Mouse (Mus musculus) heart, embryonic 10.5 days (tissue): ENCODE measurements around the gene Gm10491. TPM values are rescaled to one million over a fixed set of nuclear protein-coding genes. Genes with fewer than 3 reads are reported as not detected.

Source experiments
- DNase-seq: peaks from one replicate; pipeline ENCODE4 v3.0.0-alpha.2; 2017; ENCODE audit warnings: low spot score
- H3K27ac ChIP-seq: fragments of 300-500 bp; sonication (generic); 2 replicates; pipeline ENCODE4 v1.5.1; 2016; ENCODE audit warnings: mild to moderate bottlenecking
- H3K27me3 ChIP-seq: fragments of 300-500 bp; sonication (generic); 2 replicates; pipeline ENCODE4 v1.6.1; 2016; ENCODE audit warnings: mild to moderate bottlenecking; ENCODE audit not compliant: poor library complexity, insufficient read depth, severe bottlenecking
- H3K36me3 ChIP-seq: fragments of 300-500 bp; sonication (generic); 2 replicates; pipeline ENCODE4 v1.6.1; 2016; ENCODE audit warnings: mild to moderate bottlenecking, moderate library complexity
- H3K4me1 ChIP-seq: fragments of 300-500 bp; sonication (generic); 2 replicates; pipeline ENCODE4 v1.6.1; 2016; ENCODE audit warnings: mild to moderate bottlenecking
- H3K4me3 ChIP-seq: fragments of 300-500 bp; sonication (generic); 2 replicates; pipeline ENCODE4 v1.5.1; 2016; ENCODE audit warnings: mild to moderate bottlenecking, moderate library complexity
- H3K9me3 ChIP-seq: fragments of 300-500 bp; sonication (generic); 2 replicates; pipeline ENCODE4 v1.6.1; 2016; ENCODE audit warnings: mild to moderate bottlenecking, moderate library complexity
- whole genome bisulfite sequencing: fragments of 180-500 bp; shearing (Covaris S2); methylation state at CpG from one replicate; pipeline ENCODE4 v1.1.7; 2016; 5-methylcytosine and 5-hydroxymethylcytosine counted together
- polyA plus RNA-seq: library from polyadenylated mRNA; unstranded; fragments of >200 nt; fragmentation: Nextera tagmentation; extraction: Ambion mirVana; gene quantifications from 2 replicates; pipeline ENCODE4 v1.2.1, GENCODE M21; 2016

Gene Gm10491
- polyA plus RNA-seq = not detected in 2 replicates

GRCm38 (mm10) chrX:7907735-7908134, at the start of gene Gm10491:
Gm10491 (minus strand) TSS chrX:7907835.
- 87% methylated on average over 5 of the region's 5 CpGs for WGBS
- peaks cover 15% of the 10 kb centered on the region; the same call in 1 of the 2 replicates for H3K36me3 ChIP-seq
- no peak for DNase-seq
- H3K27ac ChIP-seq = no peak within 1 kb of the TSS
- no peaks in the 10 kb centered on the region for H3K27me3 ChIP-seq
- no peaks in the 10 kb centered on the region for H3K4me1 ChIP-seq
- no peaks in the 10 kb centered on the region for H3K9me3 ChIP-seq
- H3K4me3 ChIP-seq = no peak within 1 kb of the TSS

- 90% methylated on average over 7 of the region's 7 CpGs for WGBS
- H3K9me3 ChIP-seq = no peaks in the 10 kb centered on the region
- no peak overlapping the region for H3K27ac ChIP-seq
- DNase-seq = no peak
- H3K4me1 ChIP-seq = no peaks in the 10 kb centered on the region
- H3K27me3 ChIP-seq = no peaks in the 10 kb centered on the region
- no peak overlapping the region for H3K4me3 ChIP-seq
- H3K36me3 ChIP-seq = no peaks in the 10 kb centered on the region
Observed at GRCm38 (mm10) chrX:7950091-7950490, 42.5 kb upstream of the Gm10491 start.

GRCm38 (mm10) chrX:7947900-7948492, 40.4 kb upstream of the Gm10491 start:
- H3K27ac ChIP-seq = peak overlapping the region; percentile 86

DNA sequence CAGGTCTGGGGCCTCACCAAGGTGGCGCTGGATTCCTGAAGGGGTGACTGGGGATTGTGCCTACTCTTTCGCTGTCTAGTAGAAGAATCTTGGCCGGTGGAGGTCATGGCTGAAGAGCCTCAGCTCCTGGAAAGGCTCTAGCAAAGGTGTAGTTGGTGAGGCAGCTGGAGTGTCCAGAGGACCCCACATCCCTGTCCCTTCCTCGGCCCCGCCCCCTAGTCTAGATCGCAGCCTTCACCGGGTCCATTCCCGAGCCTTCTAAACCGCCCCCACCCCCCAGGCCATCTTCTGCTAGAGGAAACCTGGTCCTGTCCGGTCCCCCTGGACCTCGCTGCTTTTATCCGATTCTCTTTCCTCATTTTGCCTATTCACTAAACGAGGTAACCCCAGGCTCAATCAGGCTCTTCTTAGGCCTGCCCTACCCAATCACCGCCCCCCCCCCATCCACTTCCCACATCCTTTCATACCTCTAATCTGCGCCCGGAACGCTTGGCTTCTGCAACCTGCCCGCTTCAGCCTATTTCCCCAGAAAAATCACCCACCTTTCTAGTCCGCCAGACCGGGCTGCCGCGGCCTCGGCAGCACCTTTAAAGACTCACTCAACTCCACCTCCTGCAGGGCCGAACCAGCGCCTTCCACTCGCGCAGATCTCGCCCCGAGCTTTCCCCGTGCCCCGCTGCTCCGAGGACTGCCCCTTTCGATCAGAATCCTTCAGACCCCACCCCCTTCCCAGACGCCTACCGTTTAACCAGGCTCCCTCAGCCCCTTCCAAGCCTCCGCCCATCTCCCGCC, 39.7 kb upstream of the Gm10491 start, which contains the start of gene Hdac6:
Gene Hdac6, minus strand, starts transcription at position 782 of the 792 bp plus-strand sequence.
- Histone ChIP-seq H3K9me3 (no peaks in the 10 kb centered on the region), H3K27me3 (no peaks in the 10 kb centered on the region), H3K4me3 (peak within 1 kb of the TSS; percentile 60), H3K4me1 (no peaks in the 10 kb centered on the region), H3K27ac (peak within 1 kb of the TSS; percentile 86), H3K36me3 (no peaks in the 10 kb centered on the region)
- no peak for DNase-seq
- WGBS = 17% methylated on average over 35 of the region's 37 CpGs

More at GRCm38 (mm10) chrX:7947900-7948492, 40.4 kb upstream of the Gm10491 start:
- H3K4me3 ChIP-seq = peak overlapping the region; percentile 60
- DNase-seq = peak; percentile 99
- H3K4me1 ChIP-seq = no peaks in the 10 kb centered on the region
- no peaks in the 10 kb centered on the region for H3K27me3 ChIP-seq
- 14% methylated on average over 38 of the region's 38 CpGs for WGBS
- H3K36me3 ChIP-seq = no peaks in the 10 kb centered on the region
- no peaks in the 10 kb centered on the region for H3K9me3 ChIP-seq

DNA sequence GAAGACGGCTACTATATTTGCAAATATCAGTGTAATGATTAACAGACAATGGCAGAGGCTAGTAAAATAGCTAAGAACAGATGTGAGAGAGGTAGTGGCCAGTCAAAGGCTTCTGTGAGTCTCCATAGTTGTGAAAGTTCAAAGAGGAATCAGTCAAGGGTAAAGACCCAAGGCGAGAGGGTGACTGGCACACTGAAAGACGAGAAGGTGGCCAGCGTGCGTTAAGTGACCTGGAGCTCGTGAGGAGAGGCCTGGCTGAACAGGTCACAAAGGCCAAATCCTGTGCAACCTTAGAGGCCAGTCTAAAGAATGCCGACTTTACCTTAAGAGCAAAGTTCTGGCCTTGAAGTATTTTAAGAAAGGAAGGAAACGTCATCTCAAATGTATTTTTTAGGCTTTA, 38.0 kb upstream of the Gm10491 start:
- Histone ChIP-seq H3K9me3 (no peaks in the 10 kb centered on the region), H3K27me3 (no peaks in the 10 kb centered on the region), H3K27ac (no peak overlapping the region), H3K4me3 (no peak overlapping the region), H3K4me1 (no peaks in the 10 kb centered on the region), H3K36me3 (peaks cover 11% of the 10 kb centered on the region; the same call in 1 of the 2 replicates)
- WGBS = 83% methylated on average over 8 of the region's 8 CpGs
- no peak for DNase-seq

- Histone ChIP-seq H3K27me3 (no peaks in the 10 kb centered on the region), H3K36me3 (peaks cover 46% of the 10 kb centered on the region)
- WGBS = 88% methylated on average over 6 of the region's 6 CpGs
Observed at GRCm38 (mm10) chrX:7937667-7938066, 30.0 kb upstream of the Gm10491 start.

GRCm38 (mm10) chrX:7936874-7937273, 29.2 kb upstream of the Gm10491 start:
- no peak overlapping the region for H3K27ac ChIP-seq
- H3K9me3 ChIP-seq = no peaks in the 10 kb centered on the region
- no peaks in the 10 kb centered on the region for H3K27me3 ChIP-seq
- WGBS = 33% methylated on average over 11 of the region's 11 CpGs
- H3K36me3 ChIP-seq = peaks cover 43% of the 10 kb centered on the region
- no peak overlapping the region for H3K4me3 ChIP-seq
- H3K4me1 ChIP-seq = no peaks in the 10 kb centered on the region
- no peak for DNase-seq

More at GRCm38 (mm10) chrX:7937667-7938066, 30.0 kb upstream of the Gm10491 start:
- no peaks in the 10 kb centered on the region for H3K4me1 ChIP-seq
- no peak overlapping the region for H3K4me3 ChIP-seq
- no peak overlapping the region for H3K27ac ChIP-seq
- H3K9me3 ChIP-seq = no peaks in the 10 kb centered on the region
- DNase-seq = no peak

DNA sequence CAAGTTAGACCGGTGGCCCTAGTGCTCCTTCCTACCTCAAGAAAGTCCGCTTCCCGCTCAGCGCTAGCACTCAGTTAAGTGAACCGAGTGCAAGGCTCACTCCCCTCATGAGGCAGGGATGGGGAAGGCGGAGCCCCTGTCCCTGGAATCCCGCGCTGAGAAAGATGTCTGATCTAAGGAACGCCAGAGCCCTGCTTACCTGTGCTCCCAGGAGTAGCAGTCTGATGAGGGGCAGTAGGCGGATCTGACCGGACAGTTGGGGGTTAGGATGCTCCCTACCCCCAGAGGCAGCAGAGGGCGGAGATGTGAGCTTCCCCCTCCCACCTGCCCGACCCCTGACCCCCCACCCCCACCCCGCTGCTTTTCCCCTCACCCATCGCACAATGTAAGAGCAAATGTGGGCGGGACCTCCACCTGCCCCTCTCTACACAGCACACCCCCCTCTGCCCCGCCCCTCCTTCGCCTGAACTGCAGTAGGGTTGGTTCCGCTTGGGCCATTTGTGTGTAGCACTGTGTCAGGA, 20.7 kb upstream of the Gm10491 start, which contains the start of gene Eras:
Gene Eras, minus strand, starts transcription at position 338 of the 521 bp plus-strand sequence.
- WGBS = 12% methylated on average over 19 of the region's 19 CpGs
- Histone ChIP-seq H3K4me1 (no peaks in the 10 kb centered on the region), H3K36me3 (peaks cover 16% of the 10 kb centered on the region; the same call in 1 of the 2 replicates), H3K4me3 (no peak within 1 kb of the TSS), H3K9me3 (no peaks in the 10 kb centered on the region), H3K27me3 (peaks cover 63% of the 10 kb centered on the region), H3K27ac (no peak within 1 kb of the TSS)
- DNase-seq = no peak

GRCm38 (mm10) chrX:7927116-7927515, 19.5 kb upstream of the Gm10491 start:
- peaks cover 75% of the 10 kb centered on the region for H3K27me3 ChIP-seq
- peaks cover 16% of the 10 kb centered on the region; the same call in 1 of the 2 replicates for H3K36me3 ChIP-seq
- no peak overlapping the region for H3K4me3 ChIP-seq
- no peaks in the 10 kb centered on the region for H3K9me3 ChIP-seq
- 18% methylated on average over 10 of the region's 10 CpGs for WGBS
- no peak overlapping the region for H3K27ac ChIP-seq
- H3K4me1 ChIP-seq = peaks cover 3% of the 10 kb centered on the region; the same call in 1 of the 2 replicates
- DNase-seq = no peak

DNA sequence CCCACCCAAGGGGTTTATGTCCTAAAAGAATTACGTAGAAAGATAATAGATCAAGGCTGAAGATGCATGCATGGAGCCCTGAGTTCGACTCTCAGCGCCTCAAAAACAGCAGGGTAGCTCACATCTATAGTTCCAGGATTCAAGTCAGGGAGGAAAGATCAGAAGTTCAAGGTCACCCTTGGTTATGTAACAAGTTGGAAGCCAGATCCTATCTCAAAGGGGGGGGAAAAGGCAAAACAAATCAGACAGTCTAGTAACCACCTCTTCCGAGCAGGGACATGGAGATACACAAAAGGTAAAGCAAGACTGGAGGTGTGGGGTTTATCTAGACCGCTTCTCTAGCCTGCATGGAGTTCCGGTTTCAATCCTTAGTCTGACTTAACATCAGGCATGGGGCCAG, 18.6 kb upstream of the Gm10491 start:
- Histone ChIP-seq H3K36me3 (peaks cover 12% of the 10 kb centered on the region; the same call in 1 of the 2 replicates), H3K27me3 (peaks cover 84% of the 10 kb centered on the region), H3K4me3 (no peak overlapping the region), H3K27ac (no peak overlapping the region), H3K9me3 (no peaks in the 10 kb centered on the region), H3K4me1 (peaks cover 6% of the 10 kb centered on the region; the same call in 1 of the 2 replicates)
- 62% methylated on average over 6 of the region's 6 CpGs for WGBS
- no peak for DNase-seq

DNA sequence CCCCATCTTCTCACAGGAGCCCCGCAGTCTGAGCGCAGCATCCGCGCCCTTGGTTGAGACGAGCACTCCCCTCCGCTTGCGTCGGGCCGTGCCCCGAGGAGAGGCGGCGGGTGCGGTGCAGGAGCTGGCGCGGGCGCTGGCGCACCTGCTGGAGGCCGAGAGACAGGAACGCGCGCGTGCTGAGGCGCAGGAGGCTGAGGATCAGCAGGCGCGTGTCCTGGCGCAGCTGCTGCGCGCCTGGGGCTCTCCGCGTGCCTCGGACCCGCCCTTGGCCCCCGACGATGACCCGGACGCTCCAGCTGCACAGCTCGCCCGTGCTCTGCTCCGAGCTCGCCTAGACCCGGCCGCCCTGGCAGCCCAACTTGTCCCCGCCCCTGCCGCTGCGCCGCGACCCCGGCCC, 14.4 kb upstream of the Gm10491 start:
- DNase-seq = no peak
- Histone ChIP-seq H3K27ac (no peak overlapping the region), H3K9me3 (no peaks in the 10 kb centered on the region), H3K27me3 (peaks cover 83% of the 10 kb centered on the region), H3K4me1 (peaks cover 10% of the 10 kb centered on the region; the same call in 1 of the 2 replicates), H3K4me3 (peak overlapping the region; percentile 51), H3K36me3 (no peaks in the 10 kb centered on the region)
- WGBS = 6% methylated on average over 45 of the region's 48 CpGs

DNA sequence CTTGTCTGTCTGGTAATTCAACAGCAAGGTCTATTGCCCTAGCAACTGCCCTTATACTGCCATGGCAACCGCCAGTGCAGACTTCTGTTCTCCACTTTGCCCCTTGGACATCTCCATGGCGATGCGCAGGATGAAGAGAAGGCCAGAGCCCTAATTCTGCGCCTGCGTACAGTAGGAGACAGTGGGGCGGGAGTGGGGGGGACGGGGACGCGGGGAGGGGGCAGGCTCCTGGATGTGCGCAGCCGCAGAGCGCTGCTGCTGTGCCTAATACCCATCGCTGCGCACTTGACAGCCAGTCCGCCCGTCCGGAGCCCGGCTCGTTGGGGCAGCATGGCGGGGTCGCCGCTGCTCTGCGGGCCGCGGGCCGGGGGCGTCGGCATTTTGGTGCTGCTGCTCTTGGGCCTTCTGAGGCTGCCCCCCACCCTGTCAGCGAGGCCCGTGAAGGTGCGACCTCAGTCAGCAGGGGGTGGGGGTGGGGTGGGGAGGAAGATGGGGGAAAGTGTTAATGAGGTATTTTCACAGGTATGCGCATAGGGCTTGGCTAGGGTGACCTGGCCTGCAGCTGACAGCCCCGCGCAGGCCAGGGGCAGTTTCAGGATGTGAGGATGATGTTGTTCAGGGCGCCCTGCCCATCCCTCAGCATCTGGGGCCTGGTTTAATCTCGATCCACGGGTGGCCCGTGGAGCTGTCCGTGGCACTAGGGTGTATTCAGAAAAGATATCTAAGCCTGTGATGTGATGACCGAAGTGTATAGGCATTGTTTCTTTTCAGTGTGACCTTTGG, 12.2 kb upstream of the Gm10491 start, which contains the start of gene Pcsk1n:
Gene Pcsk1n, plus strand, starts transcription at position 222 of the 783 bp plus-strand sequence.
- H3K9me3 ChIP-seq = no peaks in the 10 kb centered on the region
- 15% methylated on average over 39 of the region's 40 CpGs for WGBS
- H3K4me1 ChIP-seq = peaks cover 10% of the 10 kb centered on the region; the same call in 1 of the 2 replicates
- no peaks in the 10 kb centered on the region for H3K36me3 ChIP-seq
- DNase-seq = no peak
- H3K27ac ChIP-seq = no peak within 1 kb of the TSS; the same call in 1 of the 2 replicates
- H3K4me3 ChIP-seq = peak within 1 kb of the TSS; percentile 48
- peaks cover 65% of the 10 kb centered on the region for H3K27me3 ChIP-seq
